Mouse (Mus musculus) T-helper 17 cell (primary cell): Measurements from ENCODE around the gene Add1.

Experiments
- in situ Hi-C, 2 experiments: fragments of 300-600 bp; cut with MboI, MseI; formaldehyde crosslinking; loops; 1 replicate in 1 of 2; 2 replicates in 1 of 2; pipeline ENCODE4 v1.15.1; 2025; ENCODE audit warnings: high pct_unique_total_duplicates in 2 of 2

Add1 gene

DNA sequence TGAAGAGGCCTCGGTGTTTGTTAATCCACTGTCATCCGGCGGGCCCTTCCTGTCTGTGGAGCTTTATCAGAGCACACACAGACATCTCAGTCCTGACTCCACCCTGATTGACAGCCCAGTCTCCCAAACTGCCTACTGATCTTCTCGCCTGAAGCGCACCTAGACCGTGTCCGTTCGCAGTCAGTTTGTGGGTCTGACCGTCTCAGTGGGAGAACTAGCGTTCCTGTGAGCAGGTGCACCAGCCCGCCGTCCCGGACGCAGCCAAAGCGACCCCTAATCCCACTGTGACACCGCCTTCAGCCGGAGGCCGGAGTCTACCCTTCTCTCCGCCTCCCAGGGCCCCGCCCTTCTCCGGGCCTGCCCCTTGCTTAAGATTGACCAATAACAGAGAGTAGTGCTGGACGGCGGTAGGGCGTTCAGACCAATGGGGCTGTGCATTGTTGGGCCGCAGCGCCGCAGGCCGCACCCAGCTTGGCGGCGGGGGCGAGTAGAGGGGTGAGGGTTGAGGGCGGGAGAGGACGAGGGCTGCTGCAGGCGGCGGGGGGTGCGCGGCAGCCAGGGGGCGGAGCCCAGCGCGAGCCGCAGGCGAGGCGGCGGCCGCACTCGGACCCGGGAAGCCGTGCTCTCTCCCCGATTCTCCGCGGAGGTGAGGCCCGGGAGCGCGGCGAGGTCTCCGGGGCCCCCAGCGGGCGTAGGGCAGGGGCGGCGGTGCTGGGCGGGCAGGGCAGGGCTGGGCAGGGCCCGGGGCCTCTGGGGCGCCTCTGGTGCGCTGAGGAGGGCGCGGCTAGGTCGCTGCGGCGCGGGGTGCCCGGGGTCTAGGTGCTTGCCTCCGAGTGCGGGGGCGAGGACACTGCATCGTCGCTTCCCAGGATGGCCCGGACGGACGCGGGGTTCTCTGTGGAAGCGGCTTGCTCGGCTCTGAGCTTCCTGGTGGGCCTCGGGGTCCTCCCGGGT, at the start of gene Add1:
TSS of gene Add1 (plus strand) at position 397 of the 954 bp plus-strand sequence.
- in situ Hi-C loops, result loop anchor here in 1 of 2 experiments (10.0 kb wide), 1 partner anchor 919 kb away; the partner anchor contains the start of genes Slbp, Tacc3 and Tmem129

DNA sequence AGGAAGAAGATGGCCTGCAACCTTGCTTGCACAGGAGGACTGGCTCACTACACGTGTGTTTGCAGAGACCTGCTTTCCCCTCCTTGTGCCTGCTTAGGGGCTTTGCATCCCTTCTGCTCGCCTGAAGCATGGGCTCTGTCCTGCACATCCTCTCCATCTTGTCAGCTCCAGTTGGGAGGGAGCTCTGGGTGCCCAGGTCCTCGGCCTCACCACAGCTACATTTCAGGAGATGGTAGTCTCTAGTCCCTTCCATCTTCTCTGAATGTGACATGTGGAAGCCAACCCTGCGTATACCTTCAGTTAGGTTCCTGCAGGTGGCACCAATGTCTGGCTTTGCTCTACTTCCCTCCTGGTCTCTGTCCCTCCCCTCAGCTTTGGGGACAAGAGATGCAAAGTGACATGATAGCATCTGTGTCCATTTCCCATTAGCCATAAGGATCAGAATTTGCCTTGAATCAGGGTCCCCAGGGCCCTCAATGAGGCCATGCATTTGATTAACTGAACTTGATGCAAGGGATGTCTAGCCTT, 49.4 kb upstream of the Add1 start:
- in situ Hi-C loops, result no loop called here

DNA sequence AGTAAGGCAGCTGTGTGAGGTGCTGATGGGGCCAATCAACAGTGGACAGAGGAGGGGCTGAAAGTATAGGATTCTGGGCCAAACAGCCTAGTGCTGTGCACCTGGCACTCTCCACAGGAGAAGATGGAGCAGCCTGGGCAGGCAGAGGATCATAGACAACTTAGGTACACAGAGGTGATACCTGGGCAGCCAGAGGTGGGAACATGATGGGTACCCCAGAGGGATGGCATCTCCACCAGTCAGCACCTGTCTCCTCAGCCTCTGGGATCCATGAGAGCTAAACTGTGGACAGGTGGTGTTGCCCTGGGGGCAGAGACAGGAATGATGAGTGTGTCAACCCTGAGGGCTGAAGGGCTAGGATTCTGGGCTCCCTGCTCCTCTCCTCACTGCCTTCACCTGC, 49.0 kb upstream of the Add1 start:
- in situ Hi-C loops, result no loop called here

DNA sequence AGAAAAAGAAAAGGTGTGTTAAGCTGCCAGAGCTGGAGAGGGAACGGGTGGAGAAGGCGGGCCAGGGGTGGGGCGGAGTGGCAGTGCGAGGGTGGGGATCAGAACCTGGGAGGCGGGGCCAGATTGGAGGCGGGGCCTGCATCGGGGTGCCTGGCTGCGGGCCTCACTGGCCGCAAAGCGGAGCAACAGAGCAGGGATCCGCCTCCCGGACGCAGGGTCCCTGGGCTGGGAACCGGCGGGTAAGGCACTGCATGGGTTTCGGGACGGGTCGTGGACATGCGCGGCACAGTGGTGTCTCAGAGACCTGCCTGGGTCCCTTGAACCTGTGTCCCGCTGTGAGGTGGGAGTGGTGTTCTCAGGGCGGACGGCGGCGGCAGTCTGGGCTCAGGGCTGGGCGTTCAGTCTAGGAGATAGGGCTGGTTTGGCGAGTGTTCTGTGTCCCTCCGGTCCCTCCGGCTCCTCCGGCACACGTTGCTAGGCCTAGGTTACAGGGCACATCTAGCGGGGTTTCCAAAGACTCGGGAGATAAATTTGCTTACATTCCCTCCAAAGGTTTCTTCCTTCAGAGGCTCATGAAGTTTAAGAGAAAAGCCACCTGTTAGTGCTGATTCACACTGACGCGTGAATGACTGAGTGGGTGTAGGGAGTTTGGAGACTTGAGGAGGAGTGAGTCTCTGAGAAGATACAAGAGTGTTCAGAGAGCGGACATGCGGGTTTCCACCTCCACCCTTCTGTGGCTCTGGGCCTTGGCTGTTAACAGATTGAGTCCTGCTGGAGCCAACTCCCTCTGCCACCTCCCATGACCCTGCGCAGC, 47.6 kb upstream of the Add1 start, which contains the start of gene Sh3bp2:
TSS of gene Sh3bp2 (plus strand) at position 176 of the 814 bp plus-strand sequence.
- in situ Hi-C loops, result no loop called here

- in situ Hi-C loops, result no loop called here
Measured at GRCm38 (mm10) chr5:34526477-34526775, 47.0 kb upstream of the Add1 start.

- in situ Hi-C loops, result no loop called here
Measured at GRCm38 (mm10) chr5:34527352-34527751, 46.1 kb upstream of the Add1 start.

DNA sequence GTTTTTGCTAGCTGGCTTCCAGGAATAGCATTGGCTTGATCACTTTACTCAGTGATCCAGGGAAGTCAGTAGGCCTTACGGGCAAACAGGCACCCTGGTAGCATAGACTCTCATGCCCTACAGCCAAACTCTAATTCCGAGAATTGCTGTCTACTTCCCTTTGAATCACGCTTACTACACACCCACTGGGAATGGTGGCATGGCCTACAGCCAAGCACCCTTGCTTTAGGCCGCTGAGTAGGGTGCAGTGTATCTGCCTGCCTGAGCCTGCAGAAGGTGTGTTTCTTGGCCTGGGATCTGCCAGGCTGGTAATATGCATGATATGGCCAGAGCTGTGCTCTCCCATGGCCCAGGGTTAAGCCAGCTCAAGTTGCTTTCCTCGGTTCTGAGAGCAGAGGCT, 44.7 kb upstream of the Add1 start:
- in situ Hi-C loops, result no loop called here

DNA sequence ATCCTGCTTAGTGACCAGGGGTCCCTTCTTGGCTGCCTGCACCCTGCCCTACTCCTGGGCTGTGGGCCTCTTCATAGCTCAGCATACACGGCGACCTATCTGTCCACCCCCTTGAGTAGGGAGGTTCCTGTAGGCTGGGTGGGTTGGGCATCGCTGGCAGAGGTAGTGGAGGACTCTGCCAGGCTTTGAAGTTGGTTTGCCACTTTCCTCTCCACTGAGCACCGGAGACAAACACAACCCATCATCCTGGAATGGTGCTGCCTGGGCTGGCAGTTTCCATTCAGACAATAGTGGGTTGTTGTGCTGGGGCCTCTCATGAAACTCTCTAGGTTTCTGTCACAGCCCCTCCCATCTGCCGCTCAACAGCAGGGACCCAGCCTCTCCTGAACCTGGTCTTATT, 43.3 kb upstream of the Add1 start:
- in situ Hi-C loops, result no loop called here

DNA sequence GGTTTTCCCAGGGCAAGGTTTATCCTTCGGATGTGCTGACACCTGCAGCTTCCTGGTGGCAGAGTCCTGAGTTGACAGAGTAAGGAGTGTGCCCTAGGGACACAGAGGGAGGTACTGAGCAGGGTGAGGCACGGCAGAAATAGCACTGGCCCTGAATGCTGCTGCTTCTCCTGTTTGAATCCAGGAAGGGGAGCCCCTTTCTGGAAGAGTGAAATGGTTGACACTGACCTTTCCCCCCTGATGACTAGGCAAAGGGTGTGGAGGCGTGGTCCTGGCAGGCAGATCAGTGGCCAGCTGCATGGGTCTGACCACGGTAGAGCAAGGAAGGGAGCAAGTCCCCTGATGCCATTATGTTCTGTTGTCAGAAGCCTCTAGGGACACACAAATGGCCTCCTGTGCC, 42.8 kb upstream of the Add1 start:
- in situ Hi-C loops, result no loop called here

GRCm38 (mm10) chr5:34533066-34533465, 40.4 kb upstream of the Add1 start:
- in situ Hi-C loops, result no loop called here

GRCm38 (mm10) chr5:34533820-34534219, 39.6 kb upstream of the Add1 start:
- in situ Hi-C loops, result no loop called here

GRCm38 (mm10) chr5:34534776-34535581, 38.5 kb upstream of the Add1 start:
- in situ Hi-C loops, result no loop called here

DNA sequence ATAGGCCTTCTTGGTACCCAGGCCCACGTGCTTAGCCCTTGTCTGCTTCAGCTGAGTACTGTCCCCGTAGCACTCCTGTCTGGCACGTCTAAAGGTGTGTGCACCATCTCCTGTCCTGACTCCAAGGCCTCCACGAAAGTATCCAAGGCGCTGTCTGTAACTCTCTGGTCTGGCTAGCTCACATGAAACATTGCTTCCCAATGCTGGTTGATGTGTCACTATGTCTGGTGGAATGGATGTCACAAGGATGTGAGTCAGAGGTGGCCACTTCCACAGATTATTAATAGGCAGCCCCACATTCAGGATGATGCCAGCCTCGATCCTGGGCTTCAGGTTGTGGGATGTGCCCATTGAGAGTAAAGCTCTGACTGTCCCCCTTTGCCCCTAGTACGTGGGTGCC, 37.6 kb upstream of the Add1 start:
- in situ Hi-C loops, result no loop called here

- in situ Hi-C loops, result no loop called here
Measured at GRCm38 (mm10) chr5:34538079-34538478, 35.4 kb upstream of the Add1 start.

DNA sequence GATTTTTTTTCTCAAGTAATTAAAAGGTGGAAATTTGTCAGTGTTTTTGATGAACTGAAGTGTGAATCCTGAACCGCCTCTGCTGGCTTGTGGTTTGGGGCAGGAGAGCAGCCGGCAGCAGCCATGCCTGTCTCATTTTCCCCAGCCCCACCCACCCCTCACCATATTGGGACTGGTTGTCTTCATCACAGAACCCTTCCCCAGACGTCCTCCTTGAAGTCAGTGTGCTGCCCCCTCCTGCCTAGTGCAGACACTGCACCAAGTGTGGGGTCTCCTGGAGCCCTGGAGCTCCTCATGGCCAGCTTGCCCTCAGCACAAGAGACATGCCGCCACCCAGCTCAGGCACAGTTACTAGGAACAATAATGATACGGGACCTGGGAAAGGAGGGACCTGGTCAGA, 34.9 kb upstream of the Add1 start:
- in situ Hi-C loops, result no loop called here

DNA sequence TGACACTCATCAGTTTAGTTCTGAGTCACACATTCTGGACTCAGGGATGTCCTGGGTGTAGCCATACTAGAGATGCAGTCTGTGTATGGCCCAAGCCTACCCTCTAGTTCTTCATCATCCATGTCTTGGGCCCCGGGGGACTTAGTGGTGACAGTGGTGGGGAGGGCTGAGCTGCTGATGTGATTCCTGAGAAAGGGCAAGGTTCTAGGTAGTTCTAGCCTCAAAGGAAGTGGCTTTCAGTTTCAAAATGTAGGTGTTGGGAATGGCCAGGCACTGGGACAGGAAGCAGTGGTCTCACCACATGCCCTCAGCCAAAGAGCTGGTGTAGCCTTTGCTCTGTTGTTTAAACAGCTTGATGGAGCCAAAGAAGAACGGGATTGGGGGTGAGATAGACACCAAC, 34.3 kb upstream of the Add1 start:
- in situ Hi-C loops, result no loop called here

- in situ Hi-C loops, result no loop called here
Measured at GRCm38 (mm10) chr5:34542166-34542565, 31.3 kb upstream of the Add1 start.

- in situ Hi-C loops, result no loop called here
Measured at GRCm38 (mm10) chr5:34543114-34543513, 30.4 kb upstream of the Add1 start.

GRCm38 (mm10) chr5:34547410-34547809, 26.1 kb upstream of the Add1 start:
- in situ Hi-C loops, result loop anchor here (5.0 kb wide), 1 partner anchor 90 kb away; the partner anchor contains the start of gene Mfsd10 (in 2 of the 2)

DNA sequence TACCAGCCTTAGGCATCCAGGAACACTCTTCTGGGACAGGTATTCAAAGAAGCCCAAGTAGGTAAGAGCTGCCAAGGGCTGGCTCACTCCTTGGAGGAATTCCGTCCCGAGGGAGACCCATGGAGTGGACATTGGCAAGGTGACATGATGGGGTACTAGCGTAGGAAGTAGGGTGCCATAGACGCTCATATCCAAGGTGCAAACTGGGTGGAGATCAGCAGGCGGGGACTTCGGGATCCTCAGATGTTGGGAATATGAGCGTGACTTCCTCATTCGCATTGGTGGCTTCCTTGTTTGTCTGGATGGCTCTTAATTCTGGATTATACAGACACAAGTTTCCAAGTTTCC, 24.4 kb upstream of the Add1 start:
- in situ Hi-C loops, result loop anchor here (5.0 kb wide), 1 partner anchor 88 kb away; the partner anchor contains the start of gene Mfsd10 (in 2 of the 2)
